7 mouse cellular contexts compared by ENCODE assay signal in the genomic region with DNA sequence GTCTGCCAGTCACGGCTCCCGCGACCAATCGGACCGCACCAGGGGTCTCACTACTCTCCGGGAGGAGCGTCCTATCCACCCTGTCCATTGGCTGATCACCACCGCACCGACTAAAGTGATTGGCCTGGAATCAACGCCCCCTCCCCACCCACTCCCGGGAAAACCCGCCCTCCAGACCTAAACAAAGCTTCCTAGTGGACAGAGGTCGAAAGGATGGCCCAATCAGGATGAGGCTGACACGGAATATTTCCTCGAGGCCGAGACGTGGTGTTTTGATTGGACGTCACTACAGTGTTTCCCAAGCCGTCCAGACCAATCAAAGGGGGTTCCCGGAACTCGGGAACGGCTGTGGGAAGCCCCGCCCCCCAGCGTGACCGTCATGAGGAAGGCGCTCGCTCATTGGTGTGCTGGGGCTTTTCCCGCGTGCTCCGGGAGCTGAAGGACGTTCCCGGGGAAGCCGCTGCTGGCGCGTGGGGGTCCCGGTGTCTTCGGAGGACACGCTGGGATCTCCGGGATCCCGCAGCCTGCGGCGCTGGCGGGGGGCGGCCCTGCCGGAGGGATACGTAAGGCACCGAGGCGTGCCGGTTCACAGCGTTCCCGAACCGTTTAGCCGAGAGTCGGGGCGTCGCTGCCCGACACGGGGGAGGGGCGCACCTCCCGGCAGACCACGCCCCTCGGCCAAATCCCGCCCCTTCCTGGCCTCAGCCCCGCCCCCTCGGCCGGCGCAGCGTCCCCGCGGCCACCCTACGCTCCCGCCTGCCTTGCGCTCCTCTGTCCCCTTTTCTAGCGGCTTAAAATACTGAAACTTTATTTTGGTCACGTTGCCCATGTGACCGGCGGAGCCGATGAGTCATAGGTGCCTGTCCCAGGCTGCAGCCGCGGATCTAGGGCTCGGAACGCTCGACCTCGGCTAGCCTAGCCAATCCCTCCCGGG. TPM values are rescaled to one million over a fixed set of nuclear protein-coding genes. Genes with fewer than 3 reads are reported as not detected.
DNase-seq lines count a peak whose midpoint lies in the region; ATAC-seq lines count a peak whose summit lies in the region.

A gene (minus strand): TSS at position 71 of the 934 bp plus-strand sequence.

- H3K9me3 ChIP-seq in intestine, embryonic 15.5 days, result no peaks in the 10 kb centered on the region
- no peaks in the 10 kb centered on the region for H3K9me3 ChIP-seq in midbrain, embryonic 10.5 days (replicated peaks)

- peak within 1 kb of the TSS; percentile 89 for H3K4me2 ChIP-seq in intestine, embryonic 15.5 days (replicated peaks)

- peak within 1 kb of the TSS; percentile 83 for H3K4me3 ChIP-seq in intestine, embryonic 15.5 days (replicated peaks)
- H3K4me3 ChIP-seq in midbrain, embryonic 10.5 days, result peak within 1 kb of the TSS; percentile 83

- no peaks in the 10 kb centered on the region for H3K27me3 ChIP-seq in intestine, embryonic 15.5 days (replicated peaks)
- no peaks in the 10 kb centered on the region for H3K27me3 ChIP-seq in midbrain, embryonic 10.5 days (ENCODE audit: low read depth, poor library complexity, severe bottlenecking)

- DNase-seq in adrenal gland, adult 2 months, result peak; percentile 100
- DNase-seq in embryo, embryonic 11.5 days (ENCODE audit: low read depth, low spot score), result peak; percentile 96
- DNase-seq in gastrocnemius, postnatal 36 days, result peak; percentile 99 to 100
- peak; percentile 99 to 100 for DNase-seq in left cerebral cortex, postnatal 25 days (ENCODE audit: low spot score in 2 of 2)
- DNase-seq in midbrain, embryonic 10.5 days (ENCODE audit: low spot score), result peak; percentile 99
- peak; percentile 99 for DNase-seq in right cerebral cortex, postnatal 4 days

- H3K9ac ChIP-seq in intestine, embryonic 15.5 days, result peak within 1 kb of the TSS; percentile 74

- ATAC-seq in intestine, embryonic 15.5 days, result peak; percentile 96

- H3K36me3 ChIP-seq in intestine, embryonic 15.5 days, result no peaks in the 10 kb centered on the region
- peaks cover 11% of the 10 kb centered on the region for H3K36me3 ChIP-seq in midbrain, embryonic 10.5 days

- WGBS in intestine, embryonic 15.5 days, result under 1% methylated on average over 84 of the region's 85 CpGs
- under 1% methylated on average over 85 of the region's 85 CpGs for WGBS in midbrain, embryonic 10.5 days

- peaks cover 8% of the 10 kb centered on the region; the same call in 1 of the 2 replicates for H3K4me1 ChIP-seq in intestine, embryonic 15.5 days (replicated peaks)
- H3K4me1 ChIP-seq in midbrain, embryonic 10.5 days, result peaks cover 26% of the 10 kb centered on the region

- intact Hi-C loops in gastrocnemius, postnatal 36 days (cut with DNase I), result loop anchor here (5.0 kb wide), 1 partner anchor 40 kb away; no protein-coding TSS in a partner anchor
- intact Hi-C loops in left cerebral cortex, postnatal 25 days (cut with DNase I), result loop anchor here (1.0 to 2.0 kb wide), 2 partner anchors 58 to 71 kb away; a partner anchor contains a TSS

- H3K27ac ChIP-seq in intestine, embryonic 15.5 days, result peak within 1 kb of the TSS; percentile 96
- H3K27ac ChIP-seq in midbrain, embryonic 10.5 days (replicated peaks), result peak within 1 kb of the TSS; percentile 90

RNA-seq across cellular contexts. Expression of the gene that starts here (rescaled TPM):
- 10 to 100 TPM; 24.0 to 35.0 TPM for total RNA-seq in adrenal gland, adult 2 months (2021)
- 7.3 and 8.5 TPM in 2 replicates for polyA plus RNA-seq in adrenal gland, adult 2 months (2012; rRNA removed)
- total RNA-seq in gastrocnemius, postnatal 36 days (2021), result 100 to 1,000 TPM in 1 of 2 experiments, 10 to 100 TPM in 1; 93.4 to 109 TPM
- polyA plus RNA-seq in intestine, embryonic 15.5 days (2015; fragmentation: Nextera tagmentation; extraction: Ambion mirVana), result 70.2 and 75.7 TPM in 2 replicates
- 100 to 1,000 TPM; 193 to 222 TPM for total RNA-seq in left cerebral cortex, postnatal 25 days (2021)
- polyA plus RNA-seq in midbrain, embryonic 10.5 days (2016; fragmentation: Nextera tagmentation; extraction: Ambion mirVana), result 137 and 141 TPM in 2 replicates

Comparison
In these comparisons a context has a peak if more than half of its experiments do, and no peak if none do; other contexts are left out.
1. Peak in every context shown above with its lines: DNase-seq, ATAC-seq, H3K4me3 ChIP-seq and H3K27ac ChIP-seq.